Mouse (Mus musculus) stomach, postnatal 0 days (tissue): ENCODE data around the gene Tie1.

ENCODE experiments used
- CTCF ChIP-seq: IDR thresholded peaks from 2 replicates; pipeline ENCODE4 v1.5.1; 2016; ENCODE audit warnings: antibody characterized with exemption, low read depth, mild to moderate bottlenecking, moderate library complexity
- EP300 ChIP-seq: optimal IDR thresholded peaks from 2 replicates; pipeline ENCODE3; 2016; ENCODE audit warnings: antibody characterized with exemption

DNA sequence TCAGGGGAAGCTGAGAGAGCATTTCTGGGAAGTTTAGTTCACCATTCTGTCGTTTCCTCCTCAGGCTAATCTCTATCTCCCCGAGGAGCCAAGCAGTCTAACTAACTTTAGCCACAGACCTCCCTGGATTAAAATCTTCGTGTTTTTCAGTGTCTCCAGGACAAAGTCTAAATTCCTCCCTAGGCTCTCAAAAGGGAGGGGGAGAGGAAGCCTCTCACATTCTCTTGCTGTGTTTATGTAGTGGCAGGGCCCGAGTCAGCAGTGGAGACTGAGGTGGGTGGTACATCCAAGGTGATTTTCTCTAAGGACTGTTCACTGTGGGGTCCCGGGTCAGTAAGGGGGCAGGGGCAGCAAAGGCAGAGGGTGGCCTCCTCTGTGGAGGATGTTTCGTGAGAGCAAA lies 47.9 kb upstream of the Tie1 start:
- TF ChIP-seq EP300 (no peak), CTCF (no peak)
